Mouse (Mus musculus) cerebellum, adult 2 months (tissue): ENCODE measurements at regions not wholly inside any gene's neighbourhood (a gene's known extent, or its start where the extent isn't known, plus 50 kb on each side); places are given as distances from the start of the nearest gene placed in this dataset.

Experiments used
- CTCF ChIP-seq: fragments of 200-500 bp; IDR thresholded peaks from 2 replicates; pipeline ENCODE4 v1.5.1; 2011; ENCODE audit warnings: low read depth, mild to moderate bottlenecking, control low read depth, low read length, moderate library complexity, borderline replicate concordance; ENCODE audit not compliant: insufficient read depth
- POLR2A ChIP-seq: fragments of 200-500 bp; IDR thresholded peaks from 2 replicates; pipeline ENCODE4 v1.6.1; 2011; ENCODE audit warnings: low read length, control low read depth, borderline replicate concordance; ENCODE audit not compliant: insufficient read depth

- no peak for TF ChIP-seq POLR2A
- TF ChIP-seq CTCF: no peak
Measured at GRCm38 (mm10) chr3:34457821-34458220, 192.4 kb upstream of the Sox2 start.
